Mouse (Mus musculus) monocyte, adult 59 days (primary cell): Measurements from ENCODE around the gene 4930444G20Rik. TPM values are rescaled to one million over a fixed set of nuclear protein-coding genes. Genes with fewer than 3 reads are reported as not detected.

Experiments
- total RNA-seq, 2 experiments: library from RNA; stranded (reverse); gene quantifications; one replicate each; pipeline ENCODE4 v1.2.4; 2023

4930444G20Rik gene
- total RNA-seq, result not detected

DNA sequence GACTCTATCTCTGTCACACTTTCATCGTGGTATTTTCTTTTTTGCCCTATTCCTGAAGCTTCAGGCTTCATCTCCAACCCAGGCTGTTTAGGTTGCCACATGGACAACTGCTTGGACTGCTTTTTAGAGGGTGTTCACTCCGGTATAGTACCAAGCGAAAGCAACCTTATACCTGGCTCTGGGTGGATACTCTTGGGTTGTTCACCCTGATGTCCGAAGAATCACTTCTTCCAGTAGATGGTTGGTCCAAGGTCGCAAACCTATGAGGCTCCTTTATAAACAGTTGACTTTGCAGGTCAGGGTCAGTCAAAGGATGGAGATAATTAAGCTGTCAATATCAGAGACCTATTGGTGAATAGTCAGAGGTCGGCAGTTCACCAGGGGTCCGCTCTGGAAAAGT, at the start of gene 4930444G20Rik:
Gene 4930444G20Rik (minus strand): TSS at position 101 of the 400 bp plus-strand sequence.

Other genes with a start within 250 kb of the 4930444G20Rik start
- gene Sgk1, start 185.9 kb downstream of the 4930444G20Rik start, total RNA-seq, result 100 to 1,000 TPM; 644 to 682 TPM
- 10 to 100 TPM; 11.7 TPM for gene E030030I06Rik, start 81.2 kb upstream of the 4930444G20Rik start, total RNA-seq
- 1 to 10 TPM in 1 of 2 experiments, under 1 TPM in 1; 0.81 to 1.9 TPM for gene Raet1e, start 90.5 kb upstream of the 4930444G20Rik start, total RNA-seq
- gene H60b, start 90.5 kb upstream of the 4930444G20Rik start, total RNA-seq, result not detected